Mouse (Mus musculus) limb, embryonic 10.5 days (tissue): Measurements from ENCODE around the gene Ptpn1. TPM values are rescaled to one million over a fixed set of nuclear protein-coding genes. Genes with fewer than 3 reads are reported as not detected.

Source experiments
- DNase-seq: peaks from one replicate; pipeline ENCODE4 v3.0.0-alpha.2; 2017; ENCODE audit warnings: low spot score
- H3K27ac ChIP-seq: fragments of 300-500 bp; sonication (generic); 2 replicates; pipeline ENCODE4 v1.5.1; 2016; ENCODE audit warnings: mild to moderate bottlenecking
- H3K27me3 ChIP-seq: fragments of 300-500 bp; sonication (generic); 2 replicates; pipeline ENCODE4 v1.6.1; 2016; ENCODE audit warnings: low read depth, mild to moderate bottlenecking; ENCODE audit not compliant: poor library complexity, severe bottlenecking
- H3K36me3 ChIP-seq: fragments of 300-500 bp; sonication (generic); 2 replicates; pipeline ENCODE4 v1.6.1; 2016; ENCODE audit warnings: mild to moderate bottlenecking, moderate library complexity
- H3K4me1 ChIP-seq: fragments of 300-500 bp; sonication (generic); 2 replicates; pipeline ENCODE4 v1.6.1; 2016
- H3K4me3 ChIP-seq: fragments of 300-500 bp; sonication (generic); 2 replicates; pipeline ENCODE4 v1.5.1; 2016; ENCODE audit warnings: mild to moderate bottlenecking, moderate library complexity
- H3K9me3 ChIP-seq: fragments of 300-500 bp; sonication (generic); replicated peaks from 2 replicates; pipeline ENCODE4 v1.6.1; 2016; ENCODE audit warnings: mild to moderate bottlenecking
- WGBS: fragments of 180-500 bp; shearing (Covaris S2); methylation state at CpG from one replicate; pipeline ENCODE4 v1.1.7; 2016; 5-methylcytosine and 5-hydroxymethylcytosine counted together
- polyA plus RNA-seq: library from polyadenylated mRNA; unstranded; fragments of >200 nt; fragmentation: Nextera tagmentation; extraction: Ambion mirVana; gene quantifications from 2 replicates; pipeline ENCODE4 v1.2.1, GENCODE M21; 2016

Gene Ptpn1
- polyA plus RNA-seq, 1 experiment from 2014 or later: 56.4 TPM

GRCm38 (mm10) chr2:167968504-167968903, 36.6 kb downstream of the Ptpn1 start:
- peaks cover 99% of the 10 kb centered on the region for H3K36me3 ChIP-seq
- H3K4me3 ChIP-seq: no peak overlapping the region
- no peaks in the 10 kb centered on the region for H3K27me3 ChIP-seq
- H3K9me3 ChIP-seq: no peaks in the 10 kb centered on the region
- no peaks in the 10 kb centered on the region for H3K4me1 ChIP-seq
- WGBS: 98% methylated on average over 7 of the region's 7 CpGs
- H3K27ac ChIP-seq: no peak overlapping the region
- no peak for DNase-seq

GRCm38 (mm10) chr2:167969851-167970541, 38.1 kb downstream of the Ptpn1 start:
- 93% methylated on average over 10 of the region's 10 CpGs for WGBS
- no peak overlapping the region for H3K4me3 ChIP-seq
- H3K27ac ChIP-seq: no peak overlapping the region
- no peaks in the 10 kb centered on the region for H3K4me1 ChIP-seq
- no peak for DNase-seq
- H3K27me3 ChIP-seq: no peaks in the 10 kb centered on the region
- peaks cover 99% of the 10 kb centered on the region for H3K36me3 ChIP-seq
- no peaks in the 10 kb centered on the region for H3K9me3 ChIP-seq

DNA sequence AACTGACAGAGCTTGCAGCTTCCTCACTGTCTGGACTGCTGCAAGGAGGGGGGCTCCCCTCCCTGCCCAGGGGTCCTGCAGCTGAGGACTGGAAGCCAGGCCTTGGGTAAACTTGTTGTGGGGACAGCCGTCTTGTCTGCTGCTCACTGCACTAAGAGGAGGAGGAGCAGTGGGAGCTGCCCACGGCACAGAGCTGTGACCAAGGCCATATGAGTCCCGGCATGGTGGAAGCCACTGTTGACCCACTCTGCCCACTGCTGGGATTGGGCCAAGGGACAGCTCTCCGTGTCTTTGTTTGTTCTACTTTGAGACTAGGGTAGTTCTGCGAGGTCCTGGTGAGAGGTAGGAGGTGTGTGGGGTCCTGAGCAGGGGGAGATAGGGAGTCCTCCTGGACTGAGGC, 40.3 kb downstream of the Ptpn1 start:
- DNase-seq: no peak

DNA sequence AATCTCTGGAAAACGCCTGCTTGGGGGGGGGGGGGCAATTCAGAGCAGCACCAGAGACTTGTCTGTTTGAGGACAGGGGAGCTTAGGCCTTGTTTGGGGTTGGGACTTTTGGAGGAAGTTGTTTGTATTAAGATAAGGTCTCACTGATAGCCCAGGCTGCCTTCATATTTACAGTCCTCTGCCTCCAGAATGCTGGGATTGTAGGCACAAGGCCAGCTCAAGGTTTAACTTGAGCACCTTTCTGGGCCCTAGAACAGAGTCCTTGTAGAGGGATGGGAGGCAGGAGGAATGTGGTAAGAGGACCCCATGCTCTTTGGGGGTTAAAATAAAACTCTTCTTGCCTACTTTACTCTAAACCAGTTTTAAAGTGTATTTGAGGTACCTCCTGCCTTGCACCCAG, 41.0 kb downstream of the Ptpn1 start:
- H3K4me3 ChIP-seq: no peak overlapping the region
- H3K9me3 ChIP-seq: no peaks in the 10 kb centered on the region
- no peak overlapping the region for H3K27ac ChIP-seq
- peaks cover 99% of the 10 kb centered on the region for H3K36me3 ChIP-seq
- no peaks in the 10 kb centered on the region for H3K27me3 ChIP-seq
- no peaks in the 10 kb centered on the region; the same call in 1 of the 2 replicates for H3K4me1 ChIP-seq
- WGBS: 45% methylated on average over 1 of the region's 1 CpGs
- DNase-seq: no peak

More for the DNA sequence above, 40.3 kb downstream of the Ptpn1 start:
- Histone ChIP-seq H3K27me3 (no peaks in the 10 kb centered on the region), H3K4me3 (no peak overlapping the region), H3K36me3 (peaks cover 99% of the 10 kb centered on the region), H3K9me3 (no peaks in the 10 kb centered on the region), H3K4me1 (no peaks in the 10 kb centered on the region; the same call in 1 of the 2 replicates), H3K27ac (no peak overlapping the region)
- WGBS: 85% methylated on average over 5 of the region's 5 CpGs

DNA sequence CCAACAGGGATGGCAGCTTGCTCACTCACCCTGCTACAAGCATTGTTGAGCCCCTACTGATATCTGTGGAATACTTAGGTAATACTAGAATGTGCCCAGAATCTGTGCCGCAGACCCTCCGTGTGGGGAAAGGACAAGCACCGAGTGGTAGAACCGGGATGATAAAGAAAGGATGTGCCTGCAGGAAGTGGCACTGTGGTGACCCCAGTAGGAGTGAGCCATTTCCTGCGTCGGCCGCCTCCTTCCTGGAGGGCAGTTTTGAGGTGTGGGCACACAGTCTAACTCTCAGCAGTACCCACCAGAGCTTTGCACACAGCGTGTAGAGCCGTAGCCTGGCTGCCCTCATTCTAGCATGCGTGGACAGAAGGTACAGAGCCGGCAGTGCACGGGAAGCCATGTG, 43.9 kb downstream of the Ptpn1 start:
- DNase-seq: no peak
- H3K4me1 ChIP-seq: no peaks in the 10 kb centered on the region; the same call in 1 of the 2 replicates
- H3K4me3 ChIP-seq: no peak overlapping the region
- H3K36me3 ChIP-seq: peaks cover 96% of the 10 kb centered on the region
- H3K27ac ChIP-seq: no peak overlapping the region
- no peaks in the 10 kb centered on the region for H3K27me3 ChIP-seq
- H3K9me3 ChIP-seq: no peaks in the 10 kb centered on the region
- 93% methylated on average over 12 of the region's 12 CpGs for WGBS

- peaks cover 70% of the 10 kb centered on the region for H3K36me3 ChIP-seq
- H3K4me1 ChIP-seq: no peaks in the 10 kb centered on the region; the same call in 1 of the 2 replicates
- no peaks in the 10 kb centered on the region for H3K27me3 ChIP-seq
- 95% methylated on average over 10 of the region's 10 CpGs for WGBS
- H3K9me3 ChIP-seq: no peaks in the 10 kb centered on the region
- no peak overlapping the region for H3K4me3 ChIP-seq
- H3K27ac ChIP-seq: no peak overlapping the region
- DNase-seq: no peak
Measured at GRCm38 (mm10) chr2:167978271-167978670, 46.4 kb downstream of the Ptpn1 start.

DNA sequence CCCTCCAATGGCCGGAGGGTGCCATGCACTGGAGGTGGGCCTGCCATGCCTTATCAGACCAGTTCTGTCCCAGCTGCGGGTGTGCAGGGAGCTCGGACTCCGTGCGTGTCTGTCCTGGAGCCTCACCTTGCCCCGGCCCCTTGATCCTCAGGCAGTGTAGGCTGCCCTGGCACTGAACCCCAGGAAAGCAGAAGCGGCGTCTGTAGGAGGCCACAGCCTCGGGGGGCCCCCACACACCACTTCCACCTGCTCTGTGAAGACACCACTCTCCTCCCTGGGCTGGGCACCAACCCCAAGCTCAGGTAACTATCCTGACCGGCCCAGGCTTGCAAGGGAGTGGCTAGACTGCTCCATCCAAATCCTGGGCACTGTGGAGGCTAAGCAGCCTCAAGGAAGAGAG, 48.5 kb downstream of the Ptpn1 start:
- peaks cover 49% of the 10 kb centered on the region for H3K36me3 ChIP-seq
- no peak for DNase-seq
- peaks cover 11% of the 10 kb centered on the region for H3K4me1 ChIP-seq
- no peak overlapping the region for H3K4me3 ChIP-seq
- H3K9me3 ChIP-seq: no peaks in the 10 kb centered on the region
- 0 out of 2 replicates have a peak overlapping the region, but pooled peaks have one; percentile 14 for H3K27ac ChIP-seq
- no peaks in the 10 kb centered on the region for H3K27me3 ChIP-seq
- 87% methylated on average over 10 of the region's 10 CpGs for WGBS

DNA sequence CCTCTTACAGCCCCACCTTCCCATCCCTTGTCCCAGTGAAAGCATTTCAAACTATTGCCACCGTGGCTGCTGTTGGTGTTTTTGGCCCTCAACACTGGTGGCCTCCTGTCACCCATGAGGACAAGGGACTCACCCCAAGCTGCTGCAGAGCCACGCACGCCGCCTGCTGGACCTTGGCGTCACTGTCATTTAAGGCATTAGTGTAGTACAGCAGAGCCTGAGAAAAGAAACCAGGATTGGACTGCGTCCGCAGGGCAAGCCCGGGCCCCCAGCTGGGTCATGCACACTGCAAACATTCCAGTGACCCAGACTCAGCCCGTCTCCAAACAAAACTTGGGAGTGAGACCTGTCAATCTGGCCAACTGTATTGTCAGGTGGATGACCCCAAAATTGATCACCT, 50.8 kb downstream of the Ptpn1 start:
- H3K27me3 ChIP-seq: peaks cover 13% of the 10 kb centered on the region; the same call in 1 of the 2 replicates
- H3K27ac ChIP-seq: no peak overlapping the region
- no peak overlapping the region for H3K4me3 ChIP-seq
- no peak for DNase-seq
- H3K9me3 ChIP-seq: no peaks in the 10 kb centered on the region
- WGBS: 63% methylated on average over 9 of the region's 9 CpGs
- H3K4me1 ChIP-seq: peaks cover 18% of the 10 kb centered on the region
- H3K36me3 ChIP-seq: peaks cover 27% of the 10 kb centered on the region

GRCm38 (mm10) chr2:167984371-167984770, 52.5 kb downstream of the Ptpn1 start:
- H3K27ac ChIP-seq: peak overlapping the region; percentile 50; the same call in 1 of the 2 replicates
- peaks cover 21% of the 10 kb centered on the region for H3K4me1 ChIP-seq

GRCm38 (mm10) chr2:167984946-167985345, 53.1 kb downstream of the Ptpn1 start:
- H3K27ac ChIP-seq: peak overlapping the region; percentile 50
- no peak overlapping the region for H3K4me3 ChIP-seq
- H3K9me3 ChIP-seq: no peaks in the 10 kb centered on the region
- WGBS: 39% methylated on average over 3 of the region's 3 CpGs
- peaks cover 22% of the 10 kb centered on the region for H3K4me1 ChIP-seq
- no peak for DNase-seq
- peaks cover 5% of the 10 kb centered on the region for H3K36me3 ChIP-seq
- H3K27me3 ChIP-seq: peaks cover 18% of the 10 kb centered on the region; the same call in 1 of the 2 replicates

More at GRCm38 (mm10) chr2:167984371-167984770, 52.5 kb downstream of the Ptpn1 start:
- 84% methylated on average over 5 of the region's 5 CpGs for WGBS
- H3K4me3 ChIP-seq: no peak overlapping the region
- H3K36me3 ChIP-seq: peaks cover 10% of the 10 kb centered on the region
- no peaks in the 10 kb centered on the region for H3K9me3 ChIP-seq
- H3K27me3 ChIP-seq: peaks cover 15% of the 10 kb centered on the region; the same call in 1 of the 2 replicates
- DNase-seq: no peak

DNA sequence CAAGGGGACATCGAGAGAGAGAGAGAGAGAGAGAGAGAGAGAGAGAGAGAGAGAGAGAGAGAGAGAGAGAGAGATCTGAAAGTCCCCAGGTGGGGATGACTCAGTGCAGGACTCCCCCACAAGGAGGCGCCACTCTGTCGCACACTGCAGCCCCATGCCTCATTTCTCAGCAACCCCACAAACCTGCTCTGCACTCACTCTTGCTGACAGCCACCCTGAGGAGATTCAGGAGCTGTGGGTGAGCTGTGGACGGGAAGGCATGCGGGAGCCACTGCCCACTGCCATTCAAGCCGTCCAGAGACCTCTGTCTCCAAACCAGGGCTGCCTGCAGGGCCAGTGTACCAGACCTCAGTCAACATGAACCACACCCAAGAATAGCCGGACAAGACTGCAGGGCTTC, 54.9 kb downstream of the Ptpn1 start:
- peak overlapping the region; percentile 1; the same call in 1 of the 2 replicates for H3K27ac ChIP-seq
- 22% methylated on average over 7 of the region's 7 CpGs for WGBS
- H3K4me1 ChIP-seq: peaks cover 22% of the 10 kb centered on the region
- H3K4me3 ChIP-seq: no peak overlapping the region
- H3K9me3 ChIP-seq: no peaks in the 10 kb centered on the region
- DNase-seq: peak; percentile 60
- no peaks in the 10 kb centered on the region for H3K36me3 ChIP-seq
- peaks cover 18% of the 10 kb centered on the region; the same call in 1 of the 2 replicates for H3K27me3 ChIP-seq

DNA sequence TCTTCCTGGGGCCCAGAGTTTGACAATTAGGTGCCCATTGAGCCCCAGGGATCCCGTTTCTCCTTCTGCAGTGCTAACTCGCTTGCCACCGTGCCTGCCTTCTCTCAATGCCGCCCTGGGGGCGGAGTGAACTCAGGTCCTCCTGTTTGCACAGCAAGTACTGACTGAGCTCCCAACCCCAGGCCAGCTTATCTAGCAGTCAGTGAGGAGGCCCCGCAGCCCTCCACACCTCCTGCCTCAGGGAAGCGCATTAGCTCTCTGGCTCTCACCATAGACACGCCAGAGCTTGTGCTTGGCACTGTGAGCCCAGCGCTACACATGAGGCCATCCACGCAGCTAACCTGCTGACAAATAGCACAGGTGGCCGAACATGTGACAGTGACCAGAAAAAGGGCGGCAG, 55.8 kb downstream of the Ptpn1 start:
- Histone ChIP-seq H3K36me3 (no peaks in the 10 kb centered on the region), H3K9me3 (no peaks in the 10 kb centered on the region), H3K27me3 (peaks cover 18% of the 10 kb centered on the region; the same call in 1 of the 2 replicates), H3K4me1 (peaks cover 22% of the 10 kb centered on the region), H3K4me3 (no peak overlapping the region), H3K27ac (no peak overlapping the region)
- DNase-seq: no peak
- WGBS: 63% methylated on average over 12 of the region's 12 CpGs

DNA sequence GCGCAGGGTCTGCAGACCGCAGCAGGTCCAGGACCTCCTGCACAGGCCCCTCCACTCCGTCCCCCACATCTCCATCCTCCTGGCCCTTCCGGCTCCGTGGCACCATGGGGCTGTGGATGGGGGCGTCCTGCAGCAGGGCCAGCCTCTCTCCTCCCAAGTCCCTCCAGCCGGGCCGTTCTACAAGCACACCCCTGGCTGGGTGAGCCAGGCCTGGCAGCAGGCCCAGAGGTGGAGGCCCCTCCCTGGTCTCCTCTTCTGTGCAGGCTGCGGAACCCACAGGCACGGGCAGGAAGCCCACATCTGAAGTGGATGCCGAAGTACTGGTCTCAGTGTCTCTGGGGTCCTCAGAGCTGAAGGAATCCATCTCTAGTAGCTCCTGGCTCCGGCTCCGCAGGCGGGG, 57.5 kb downstream of the Ptpn1 start:
- no peak for DNase-seq
- Histone ChIP-seq H3K9me3 (no peaks in the 10 kb centered on the region), H3K4me1 (peaks cover 19% of the 10 kb centered on the region), H3K27ac (peak overlapping the region; percentile 4; the same call in 1 of the 2 replicates), H3K36me3 (no peaks in the 10 kb centered on the region), H3K27me3 (peaks cover 21% of the 10 kb centered on the region; the same call in 1 of the 2 replicates), H3K4me3 (no peak overlapping the region)
- WGBS: 79% methylated on average over 14 of the region's 14 CpGs
